Mouse (Mus musculus) cerebellum, postnatal 36 days (tissue): Measurements from ENCODE around the gene Mzt1.
"Not testable (repeated sequence)": the region's sequence is repeated elsewhere in the genome, so short reads cannot be mapped to it uniquely, and the experiment has no call there.

Experiments used
- DNase-seq, 2 experiments: peaks; one replicate each; pipeline ENCODE4 v3.0.0; 2021 to 2022; ENCODE audit warnings: mixed read lengths in 2 of 2

Mzt1 gene

GRCm38 (mm10) chr14:99046031-99046781, at the start of gene Mzt1, which contains the start of gene Bora:
Gene Mzt1 (minus strand): TSS chr14:99046134.
Gene Bora (plus strand): TSS chr14:99046222.
- DNase-seq = peak; percentile 91 to 92

- no peak for DNase-seq
Observed at GRCm38 (mm10) chr14:99088947-99089346, 43.0 kb upstream of the Mzt1 start.

GRCm38 (mm10) chr14:99071146-99071545, 25.2 kb upstream of the Mzt1 start:
- DNase-seq = no peak

GRCm38 (mm10) chr14:99063091-99063490, 17.2 kb upstream of the Mzt1 start:
- DNase-seq = no peak

GRCm38 (mm10) chr14:99060616-99061015, 14.7 kb upstream of the Mzt1 start:
- DNase-seq = peak; percentile 5 to 9

GRCm38 (mm10) chr14:99058959-99059586, 13.1 kb upstream of the Mzt1 start:
- peak; percentile 43 to 53 for DNase-seq

- DNase-seq = no peak
Observed at GRCm38 (mm10) chr14:99046782-99047181, 848 bp upstream of the Mzt1 start.

GRCm38 (mm10) chr14:99045378-99046030, 430 bp downstream of the Mzt1 start:
- no peak for DNase-seq

- no peak for DNase-seq
Observed at GRCm38 (mm10) chr14:99044718-99045117, 1.2 kb downstream of the Mzt1 start.

- peak in 1 of 2 experiments; percentile 21 for DNase-seq
Observed at GRCm38 (mm10) chr14:99044096-99044495, 1.8 kb downstream of the Mzt1 start.

GRCm38 (mm10) chr14:99043499-99043898, 2.4 kb downstream of the Mzt1 start:
- DNase-seq = no peak

- DNase-seq = no peak
Observed at GRCm38 (mm10) chr14:99041416-99041815, 4.5 kb downstream of the Mzt1 start.

GRCm38 (mm10) chr14:99039308-99039707, 6.6 kb downstream of the Mzt1 start:
- DNase-seq = not testable (repeated sequence)

GRCm38 (mm10) chr14:99037703-99038102, 8.2 kb downstream of the Mzt1 start:
- no peak for DNase-seq

- no peak for DNase-seq
Observed at GRCm38 (mm10) chr14:99036039-99036438, 9.9 kb downstream of the Mzt1 start.

GRCm38 (mm10) chr14:99034851-99035250, 11.1 kb downstream of the Mzt1 start:
- not testable (repeated sequence) for DNase-seq

- no peak for DNase-seq
Observed at GRCm38 (mm10) chr14:99032596-99032995, 13.3 kb downstream of the Mzt1 start.

GRCm38 (mm10) chr14:99031337-99031873, 14.5 kb downstream of the Mzt1 start:
- DNase-seq = no peak

- no peak for DNase-seq
Observed at GRCm38 (mm10) chr14:99029987-99030386, 15.9 kb downstream of the Mzt1 start.

- DNase-seq = no peak
Observed at GRCm38 (mm10) chr14:99022346-99023086, 23.4 kb downstream of the Mzt1 start.

- no peak for DNase-seq
Observed at GRCm38 (mm10) chr14:99019136-99019808, 26.7 kb downstream of the Mzt1 start.

- DNase-seq = no peak
Observed at GRCm38 (mm10) chr14:99018691-99019090, 27.2 kb downstream of the Mzt1 start.
